Mouse (Mus musculus): ENCODE data around the gene Smim24.

Gene Smim24

DNA sequence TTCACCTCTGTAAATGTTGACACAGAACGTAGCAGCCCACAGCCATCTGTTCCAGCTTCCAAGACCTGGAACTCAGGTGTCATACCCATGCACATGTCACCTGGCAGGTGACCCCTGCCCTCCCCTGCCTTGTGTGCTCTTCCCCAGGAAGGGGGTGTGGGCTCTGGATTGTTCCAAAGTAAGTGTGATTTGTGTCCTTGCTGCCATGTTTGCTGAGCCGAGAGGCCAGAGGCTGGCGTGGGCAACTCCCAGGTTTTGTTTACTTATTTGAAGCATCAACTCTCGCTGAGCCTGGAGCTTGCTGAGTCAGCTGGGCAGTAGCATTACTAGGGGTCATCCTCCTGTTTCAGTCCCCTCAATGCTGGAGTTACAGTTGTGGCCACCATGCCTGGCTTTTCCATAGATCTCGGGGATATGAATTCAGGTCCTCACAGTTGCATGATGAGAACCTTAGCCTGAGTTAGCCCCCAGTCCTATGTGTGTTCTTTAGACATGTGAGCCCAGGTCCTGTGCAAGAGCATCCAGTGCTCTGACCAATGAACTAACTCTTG is 4.3 kb upstream of the Smim24 start, which contains the start of gene Gm48552:
Gene Gm48552 (plus strand): TSS at position 501 of the 551 bp plus-strand sequence.
- in situ Hi-C loops (cut with MboI; ENCODE audit: unreplicated experiment in 2 of 2): loop anchor here in 1 of 2 experiments (25.0 kb wide), 1 partner anchor 1249 kb away; the partner anchor contains the start of gene Tdg

DNA sequence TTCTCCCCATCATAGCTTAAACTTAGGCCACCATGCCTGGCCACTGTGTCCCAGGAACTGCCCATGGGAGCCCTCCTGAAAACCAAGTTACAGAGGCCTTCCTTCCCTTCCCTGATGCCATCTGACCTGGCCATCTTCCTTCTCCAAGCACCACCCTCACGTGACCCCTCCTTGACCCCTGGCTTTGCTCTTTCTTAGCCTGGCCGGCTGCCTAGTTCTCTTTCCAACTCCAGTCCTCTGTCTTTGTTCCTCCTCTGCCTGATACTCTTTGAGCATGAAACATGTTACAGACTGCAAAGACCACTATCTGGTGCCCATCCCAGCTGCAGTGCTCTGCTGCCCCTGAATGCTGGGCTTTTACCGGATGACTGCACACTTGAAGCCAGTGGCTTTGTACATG is 3.5 kb upstream of the Smim24 start:
- in situ Hi-C loops (cut with MboI; ENCODE audit: unreplicated experiment in 2 of 2): loop anchor here in 1 of 2 experiments (25.0 kb wide), 1 partner anchor 1248 kb away; the partner anchor contains the start of gene Tdg

DNA sequence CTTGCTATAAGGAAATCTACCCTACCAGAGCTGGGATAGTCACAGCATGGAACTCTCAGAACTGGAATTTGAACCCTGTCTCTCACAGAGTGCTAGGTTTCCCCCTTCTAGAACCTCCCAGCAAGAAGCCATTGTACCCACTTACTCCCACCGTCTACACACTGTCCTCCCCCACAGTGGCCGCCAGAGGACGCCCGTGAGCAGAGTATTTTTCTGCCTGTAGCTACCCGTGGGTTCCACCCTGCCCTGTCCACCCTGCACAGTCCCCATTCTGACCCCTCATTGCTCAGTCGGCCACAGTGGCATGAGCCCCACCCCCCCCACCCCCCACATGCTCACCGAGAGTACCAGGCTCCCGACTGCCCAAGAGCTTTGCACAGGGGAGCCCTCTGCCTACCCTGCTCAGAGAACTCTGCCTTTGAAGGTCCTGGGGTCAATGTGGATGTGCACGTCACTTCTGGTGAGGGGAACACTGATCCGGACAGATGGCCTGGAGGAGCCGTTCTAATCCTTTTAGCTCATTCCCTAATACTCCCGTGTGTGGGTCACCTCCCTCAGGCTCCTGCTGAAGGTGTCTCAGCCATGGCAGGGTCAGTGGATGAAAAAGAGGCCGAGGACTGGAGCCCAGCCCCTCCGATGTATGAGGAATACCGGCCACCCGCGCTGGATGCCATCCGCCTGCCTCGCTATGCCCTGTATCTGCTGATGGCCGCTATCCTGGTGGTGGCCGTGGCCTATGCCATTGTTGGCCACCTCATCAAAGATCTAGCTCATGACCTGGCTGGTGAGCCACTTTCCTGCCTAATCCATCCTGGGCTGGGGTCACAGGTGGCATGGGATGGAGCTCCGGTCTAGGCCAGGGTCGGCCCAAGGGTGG is 2.8 kb upstream of the Smim24 start:
- in situ Hi-C loops (cut with MboI; ENCODE audit: unreplicated experiment in 2 of 2): loop anchor here (5.0 to 25.0 kb wide), 4 partner anchors 62 to 1247 kb away; partner anchors contain the start of genes Gna11 (in 1 of the 2) and Tdg (in 1 of the 2)

DNA sequence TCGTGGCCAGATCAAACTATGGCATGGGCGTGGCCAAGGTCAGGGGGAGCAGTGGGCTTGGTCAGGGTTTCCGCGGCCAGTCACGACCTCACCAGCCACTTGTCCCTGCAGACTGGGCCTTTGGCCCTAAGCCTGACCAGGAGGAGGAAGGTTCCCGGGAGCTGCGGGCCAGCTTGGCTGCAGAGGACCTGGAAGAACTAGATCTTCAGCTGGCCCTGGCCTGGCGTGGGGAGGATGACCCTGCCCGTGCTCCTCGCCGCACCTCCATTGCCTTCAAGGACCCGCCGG is 2.2 kb upstream of the Smim24 start:
- in situ Hi-C loops (cut with MboI; ENCODE audit: unreplicated experiment in 2 of 2): loop anchor here (5.0 to 25.0 kb wide), 4 partner anchors 62 to 1247 kb away; partner anchors contain the start of genes Gna11 (in 1 of the 2) and Tdg (in 1 of the 2)

DNA sequence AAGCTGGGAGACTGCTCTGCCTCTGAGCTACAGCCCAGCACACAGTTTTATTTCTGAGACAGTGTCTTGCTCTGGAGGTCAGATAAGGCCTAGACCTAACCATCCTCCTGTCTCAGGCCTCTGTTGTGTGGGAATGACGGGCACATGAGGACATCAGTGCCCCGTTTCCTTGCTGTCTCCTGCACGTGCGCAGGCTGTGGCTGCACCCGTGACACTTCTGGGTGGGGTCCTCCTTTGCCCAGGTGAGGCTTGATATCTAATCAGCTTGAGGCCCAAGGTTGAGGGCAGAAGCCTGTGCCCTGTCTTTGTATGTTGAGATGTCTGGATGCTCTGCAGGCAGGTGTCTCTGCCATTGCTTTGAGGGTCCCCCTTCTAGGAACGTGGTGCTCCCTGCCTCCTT is 581 bp upstream of the Smim24 start:
- in situ Hi-C loops (cut with MboI; ENCODE audit: unreplicated experiment in 2 of 2): loop anchor here (5.0 to 25.0 kb wide), 4 partner anchors 60 to 1245 kb away; partner anchors contain the start of genes Gna11 (in 1 of the 2) and Tdg (in 1 of the 2)

DNA sequence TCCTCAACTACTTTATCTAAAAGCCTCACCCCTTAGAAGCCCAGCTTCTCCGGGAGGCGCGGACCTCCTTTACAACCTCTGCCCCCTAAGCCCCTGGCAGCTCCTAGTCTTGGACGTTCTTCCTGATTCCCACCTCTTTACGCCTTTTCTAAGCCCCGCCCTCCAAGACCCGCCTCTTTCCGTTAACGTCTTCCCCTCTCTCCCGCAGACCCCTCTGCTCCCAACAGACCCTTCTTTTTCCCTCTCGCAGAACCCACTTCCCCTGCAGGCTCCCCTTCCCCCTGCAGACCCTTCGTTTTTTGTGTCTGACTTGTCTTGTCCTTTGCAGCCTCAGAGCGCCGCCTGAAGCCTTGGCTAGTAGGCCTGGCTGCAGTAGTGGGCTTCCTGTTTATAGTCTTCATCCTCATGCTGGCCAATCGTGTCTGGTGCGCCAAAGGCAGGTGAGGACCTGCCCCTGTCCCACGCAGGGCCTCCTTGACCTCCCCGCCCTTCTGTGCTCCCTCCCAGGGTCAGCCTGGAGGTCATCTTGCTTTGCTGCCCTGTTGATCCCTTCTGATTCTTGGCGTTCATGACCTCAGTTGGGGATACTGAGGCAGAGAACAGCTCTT is 709 bp downstream of the Smim24 start:
- in situ Hi-C loops (cut with MboI; ENCODE audit: unreplicated experiment in 2 of 2): loop anchor here (5.0 to 25.0 kb wide), 4 partner anchors 59 to 1244 kb away; partner anchors contain the start of genes Gna11 (in 1 of the 2) and Tdg (in 1 of the 2)

DNA sequence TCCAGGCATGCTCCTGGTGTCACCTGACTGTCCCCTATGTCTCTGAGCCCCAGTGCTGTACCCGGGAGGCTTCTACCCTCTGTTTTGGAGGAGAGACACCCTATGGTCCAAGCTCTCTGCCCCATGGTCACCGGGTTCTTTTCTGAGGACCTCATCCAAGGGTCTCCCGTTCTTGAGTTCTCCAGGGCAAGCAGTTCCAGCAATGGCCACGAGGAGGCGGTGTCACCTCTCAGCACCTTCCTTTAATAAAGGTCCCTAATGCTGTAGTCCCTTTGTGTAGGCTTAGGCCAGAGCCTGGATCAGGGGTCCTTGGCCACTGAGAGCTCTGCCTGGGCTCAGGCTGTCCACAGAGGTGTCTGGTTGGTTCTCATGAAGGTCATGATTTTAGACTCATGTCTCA is 2.3 kb downstream of the Smim24 start:
- in situ Hi-C loops (cut with MboI; ENCODE audit: unreplicated experiment in 2 of 2): loop anchor here in 1 of 2 experiments (5.0 to 25.0 kb wide), 3 partner anchors 137 to 1242 kb away; partner anchors contain the start of gene Tdg

DNA sequence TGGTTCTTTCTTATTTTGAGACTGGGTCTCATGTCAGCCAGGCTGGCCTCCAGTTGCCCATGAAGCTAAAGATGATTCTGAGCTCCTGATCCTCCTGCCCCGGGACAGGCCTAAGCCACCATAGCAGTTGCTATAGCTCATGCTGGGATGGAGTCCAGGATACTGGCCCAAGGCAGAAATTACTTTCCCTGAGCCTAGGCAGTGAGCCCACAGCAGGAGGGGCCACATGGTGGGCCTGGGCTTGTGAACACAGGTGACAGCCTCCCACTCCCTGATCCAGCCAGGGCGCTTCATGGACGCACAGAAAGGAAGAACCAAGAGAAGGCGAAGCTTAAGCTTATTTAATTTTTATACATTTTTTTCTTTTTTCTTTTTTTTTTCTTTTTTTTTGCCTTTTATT is 3.0 kb downstream of the Smim24 start:
- in situ Hi-C loops (cut with MboI; ENCODE audit: unreplicated experiment in 2 of 2): loop anchor here in 1 of 2 experiments (5.0 to 25.0 kb wide), 3 partner anchors 136 to 1241 kb away; partner anchors contain the start of gene Tdg

DNA sequence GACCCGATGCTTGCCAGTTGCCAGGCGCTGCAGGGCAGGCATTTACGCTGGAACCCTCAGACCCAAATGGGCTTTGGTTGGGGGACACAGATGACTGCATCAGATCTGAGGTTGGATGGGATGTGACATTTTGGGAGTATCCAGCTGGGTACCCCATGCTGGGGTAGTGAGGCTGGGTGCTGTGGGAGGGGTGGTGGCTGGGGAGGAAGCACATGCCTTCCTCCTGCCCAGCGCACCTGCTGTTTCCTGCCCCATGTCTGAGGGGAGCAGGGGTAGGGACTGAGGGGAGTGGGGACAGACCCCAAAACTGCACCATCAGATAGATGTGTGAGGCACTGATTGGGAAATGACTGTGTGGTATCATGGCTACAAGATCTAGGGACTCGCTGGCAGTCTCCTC is 3.9 kb downstream of the Smim24 start:
- in situ Hi-C loops (cut with MboI; ENCODE audit: unreplicated experiment in 2 of 2): loop anchor here in 1 of 2 experiments (5.0 to 25.0 kb wide), 3 partner anchors 136 to 1241 kb away; partner anchors contain the start of gene Tdg

DNA sequence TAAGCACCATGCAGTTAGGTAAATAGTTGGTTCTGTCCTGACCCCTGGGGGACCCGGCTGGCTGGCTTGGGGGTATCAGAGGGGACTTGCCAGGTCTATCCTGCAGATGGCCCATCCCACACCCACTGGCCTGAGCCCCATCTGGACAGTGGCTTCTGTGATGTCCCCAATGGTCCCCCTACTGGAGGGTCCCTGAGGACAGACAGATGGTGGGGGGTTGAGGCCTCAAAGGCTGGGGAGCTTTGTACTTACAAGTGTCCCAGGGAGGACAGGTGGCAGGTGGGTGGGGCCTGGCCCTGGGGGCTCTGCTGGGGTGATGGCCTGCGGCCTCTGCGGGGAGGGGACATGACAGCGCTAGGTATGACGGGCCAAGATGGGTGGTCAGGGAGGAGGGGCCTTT is 6.4 kb downstream of the Smim24 start:
- in situ Hi-C loops (cut with MboI; ENCODE audit: unreplicated experiment in 2 of 2): loop anchor here in 1 of 2 experiments (5.0 to 25.0 kb wide), 3 partner anchors 133 to 1238 kb away; partner anchors contain the start of gene Tdg

DNA sequence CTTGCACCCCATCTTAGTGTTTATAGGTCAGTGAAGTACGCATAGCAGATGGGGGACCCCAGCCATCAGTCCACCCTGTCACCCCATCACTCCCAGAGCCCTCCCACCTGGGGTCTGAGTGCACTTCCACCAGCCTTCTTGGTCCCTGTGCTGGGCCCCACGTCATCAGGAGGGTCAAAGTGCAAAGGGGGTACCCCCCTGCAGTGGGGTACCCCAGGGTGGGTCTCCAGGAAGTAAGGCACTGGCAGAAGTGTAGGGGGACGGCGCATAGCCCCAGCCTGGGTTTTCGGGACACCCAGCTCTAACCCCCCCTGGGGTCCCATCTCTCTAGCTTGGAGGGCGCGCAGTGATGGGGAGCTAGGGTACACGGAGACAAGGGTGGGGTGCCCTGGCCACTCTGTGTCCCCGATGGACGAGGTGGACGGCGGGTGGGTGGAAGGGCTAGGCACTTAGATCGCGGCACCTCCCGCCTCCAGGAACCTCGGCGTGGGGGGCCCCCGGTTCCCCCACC is 7.0 kb downstream of the Smim24 start:
- in situ Hi-C loops (cut with MboI; ENCODE audit: unreplicated experiment in 2 of 2): loop anchor here (5.0 to 25.0 kb wide), 4 partner anchors 132 to 1237 kb away; partner anchors contain the start of gene Tdg (in 1 of the 2)

DNA sequence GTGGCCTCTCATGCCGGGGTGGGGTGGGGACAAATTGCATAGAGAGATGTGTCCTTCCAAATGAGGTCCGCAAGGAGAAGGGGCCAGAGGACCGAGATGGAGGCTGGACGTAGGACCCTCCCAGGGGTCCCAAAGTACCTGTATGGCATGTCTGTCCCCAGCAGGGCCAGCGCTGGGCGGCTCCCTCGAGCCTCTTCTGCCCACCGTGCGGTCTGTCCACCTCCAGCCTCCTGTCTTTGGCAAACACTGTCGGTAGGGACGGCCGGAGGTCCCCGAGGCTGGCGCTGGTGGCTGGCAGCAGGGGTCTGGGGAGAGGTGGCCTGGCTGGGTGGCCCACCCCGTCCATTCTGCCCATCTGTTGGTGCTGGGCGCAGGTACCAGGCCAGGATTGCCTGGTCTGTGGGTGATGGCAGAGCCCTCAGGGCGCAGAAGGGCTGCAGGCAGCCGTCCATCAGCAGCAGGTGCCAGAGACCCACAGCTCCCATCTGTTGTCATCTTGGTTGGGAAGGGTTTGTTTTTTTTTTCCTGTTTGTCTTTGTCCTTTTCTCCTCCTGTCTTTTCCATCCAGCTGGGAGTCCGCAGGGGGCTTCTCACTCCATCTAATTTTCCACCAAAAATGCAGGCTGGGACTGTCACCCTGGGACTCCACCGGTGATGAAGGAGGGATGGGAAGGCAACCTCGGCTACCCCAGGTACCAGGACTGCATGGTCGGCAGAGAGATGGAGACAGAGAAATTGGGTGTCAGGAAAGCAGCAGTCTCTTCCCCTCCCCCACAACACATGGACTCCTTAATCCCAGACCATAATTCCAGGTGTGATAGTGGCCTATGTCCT is 7.7 kb downstream of the Smim24 start:
- in situ Hi-C loops (cut with MboI; ENCODE audit: unreplicated experiment in 2 of 2): loop anchor here in 1 of 2 experiments (10.0 kb wide), 1 partner anchor 774 kb away; no protein-coding TSS in a partner anchor

DNA sequence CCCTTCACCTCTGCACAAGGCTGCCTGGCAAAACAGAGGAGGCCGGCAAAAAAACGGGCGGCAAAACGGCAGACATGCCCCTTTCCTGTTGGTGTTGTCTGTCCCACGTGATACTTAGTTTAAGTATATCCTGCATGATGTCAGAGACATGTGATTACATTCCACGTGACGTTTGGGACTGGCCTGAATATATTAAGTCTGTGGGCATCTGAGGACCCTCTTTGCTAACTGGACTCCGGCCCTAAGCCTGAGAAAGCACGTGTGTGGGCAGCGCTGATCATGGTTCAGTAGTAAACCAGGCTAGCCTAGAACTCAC is 8.3 kb downstream of the Smim24 start:
- in situ Hi-C loops (cut with MboI; ENCODE audit: unreplicated experiment in 2 of 2): loop anchor here in 1 of 2 experiments (10.0 kb wide), 1 partner anchor 774 kb away; no protein-coding TSS in a partner anchor

DNA sequence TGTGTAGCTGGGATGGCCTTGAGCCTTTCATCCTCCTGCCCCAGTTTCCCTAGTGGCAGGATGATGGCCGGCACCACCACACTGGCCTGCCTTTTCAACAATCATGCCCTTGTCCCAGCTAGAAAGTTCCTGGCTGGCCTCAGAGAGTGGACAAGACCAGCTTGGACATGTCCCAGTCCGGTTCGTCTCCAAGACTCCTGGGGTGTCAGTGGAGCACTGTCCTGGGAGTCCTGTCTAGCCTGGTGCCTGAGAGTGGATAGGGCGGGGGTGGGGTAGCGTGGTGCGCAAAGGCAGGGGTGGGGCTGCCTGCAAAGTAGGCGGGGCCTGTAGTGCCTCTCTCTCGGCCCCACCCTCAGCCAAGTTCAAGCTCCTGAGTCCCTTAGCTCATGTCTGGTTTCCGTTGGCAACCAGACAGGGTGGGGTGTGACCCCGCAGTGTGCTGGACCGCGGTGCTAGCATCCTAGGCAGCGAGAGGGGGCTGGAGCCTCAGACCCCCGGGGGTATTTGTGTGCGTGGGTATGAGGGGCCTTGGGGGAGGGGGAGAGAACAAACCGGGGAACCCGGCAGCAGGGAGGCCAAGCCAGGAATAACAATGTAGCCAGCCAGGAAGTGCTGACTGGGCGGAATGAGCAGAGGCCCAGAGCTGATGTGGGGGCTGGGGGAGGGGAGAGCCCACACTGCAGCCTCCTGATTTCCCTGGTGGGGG is 8.8 kb downstream of the Smim24 start:
- in situ Hi-C loops (cut with MboI; ENCODE audit: unreplicated experiment in 2 of 2): loop anchor here in 1 of 2 experiments (10.0 kb wide), 1 partner anchor 773 kb away; no protein-coding TSS in a partner anchor

DNA sequence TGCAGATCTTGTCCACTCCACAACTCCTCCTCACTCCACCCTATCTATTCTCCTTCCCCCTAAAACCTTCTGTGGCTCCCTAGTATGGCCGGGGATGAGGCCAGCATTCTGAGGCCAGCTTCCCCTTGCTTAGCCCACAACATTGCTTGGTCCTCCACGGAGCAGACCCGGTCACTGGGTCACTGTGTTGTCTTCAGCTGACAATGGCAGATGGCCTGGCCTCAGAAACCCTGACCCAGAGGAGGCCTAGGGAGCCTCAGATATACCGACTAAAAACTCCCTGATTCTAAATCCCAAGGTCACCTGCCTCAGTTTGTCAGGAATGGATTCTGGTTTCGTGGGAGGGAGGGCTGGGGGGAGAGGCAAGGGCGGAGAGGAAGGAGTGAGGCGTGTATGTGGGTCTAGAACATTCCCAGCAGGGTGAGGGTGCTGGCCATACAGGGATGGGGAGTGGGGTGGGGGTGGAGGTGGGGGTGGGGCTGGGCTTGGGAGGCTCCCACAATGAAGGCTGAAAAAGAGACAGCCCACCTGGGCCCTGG is 9.4 kb downstream of the Smim24 start:
- in situ Hi-C loops (cut with MboI; ENCODE audit: unreplicated experiment in 2 of 2): loop anchor here in 1 of 2 experiments (10.0 kb wide), 1 partner anchor 773 kb away; no protein-coding TSS in a partner anchor

DNA sequence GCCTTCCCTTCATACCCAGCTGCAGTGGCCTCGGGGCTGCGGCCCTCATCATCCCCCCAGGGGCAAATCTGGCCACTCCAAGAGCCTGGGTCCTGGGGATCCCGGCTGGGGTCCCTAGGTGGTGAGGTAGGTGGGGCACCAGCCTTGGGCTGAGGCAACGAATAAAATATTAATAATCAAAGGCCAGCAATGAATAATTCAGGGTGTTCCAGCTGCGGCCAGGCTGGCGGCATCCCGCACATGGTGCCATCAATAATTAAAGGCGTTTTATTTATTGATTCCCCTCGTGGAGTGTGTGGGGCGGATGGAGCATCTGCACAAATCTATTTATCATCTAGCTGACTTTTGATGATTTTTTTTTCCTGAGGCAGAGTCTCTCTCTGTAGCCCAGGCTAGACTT is 10.7 kb downstream of the Smim24 start:
- in situ Hi-C loops (cut with MboI; ENCODE audit: unreplicated experiment in 2 of 2): loop anchor here in 1 of 2 experiments (10.0 kb wide), 1 partner anchor 771 kb away; no protein-coding TSS in a partner anchor

DNA sequence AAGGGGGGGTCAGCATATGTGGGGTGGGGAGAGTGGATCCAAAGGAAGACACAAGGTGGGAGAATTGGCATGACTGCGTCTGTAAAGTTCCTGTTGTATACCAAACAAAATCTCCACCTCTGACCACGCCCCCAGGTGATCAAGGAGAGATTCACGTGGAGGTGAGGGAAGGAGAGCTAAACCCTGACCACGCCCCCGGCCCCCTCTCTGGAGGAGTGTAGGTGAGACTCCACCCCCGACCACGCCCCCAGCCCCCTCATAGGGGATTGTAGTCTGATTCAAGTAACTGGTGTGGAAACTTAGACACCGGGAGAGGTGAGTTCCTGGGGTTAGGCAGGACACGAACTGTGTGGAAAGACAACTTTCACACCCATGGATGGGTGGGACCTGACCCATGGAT is 11.2 kb downstream of the Smim24 start:
- in situ Hi-C loops (cut with MboI; ENCODE audit: unreplicated experiment in 2 of 2): loop anchor here in 1 of 2 experiments (10.0 kb wide), 1 partner anchor 771 kb away; no protein-coding TSS in a partner anchor

DNA sequence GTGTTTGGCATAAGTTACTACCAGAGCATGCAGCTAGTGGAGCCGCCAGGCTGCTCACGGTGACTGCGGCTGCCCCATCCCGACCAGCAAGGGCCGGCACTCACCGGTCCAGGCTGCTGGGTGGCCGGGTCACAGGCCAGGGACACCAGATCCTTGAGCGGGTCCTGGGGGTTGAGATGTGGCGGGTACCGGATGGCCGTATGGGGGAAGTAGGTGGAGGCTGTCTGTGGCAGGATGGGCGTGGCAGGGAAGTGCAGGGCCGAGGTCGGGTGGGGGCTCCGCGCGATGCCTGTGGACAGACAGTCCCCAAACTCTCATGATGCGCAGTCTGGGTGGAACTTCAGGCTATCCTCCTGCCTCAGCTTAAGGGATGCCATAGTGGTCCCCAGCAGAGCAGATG is 11.9 kb downstream of the Smim24 start:
- in situ Hi-C loops (cut with MboI; ENCODE audit: unreplicated experiment in 2 of 2): loop anchor here (5.0 to 10.0 kb wide), 2 partner anchors 38 to 770 kb away; no protein-coding TSS in a partner anchor

Data from v-Abl transformed pro-B cells (cell line).